Mouse (Mus musculus): ENCODE measurements around the gene Hist1h4k. TPM values are rescaled to one million over a fixed set of nuclear protein-coding genes. Genes with fewer than 3 reads are reported as not detected.
"Not testable (repeated sequence)": the region's sequence is repeated elsewhere in the genome, so short reads cannot be mapped to it uniquely, and the experiment has no call there.

Gene Hist1h4k
- polyA plus RNA-seq, 1 experiment from 2014 or later = 2.9 TPM

GRCm38 (mm10) chr13:21782361-21783254 is 32.3 kb upstream of the Hist1h4k start:
- not testable (repeated sequence) for H3K27me3 ChIP-seq; H3K36me3 ChIP-seq; ATAC-seq (ENCODE audit: low FRiP score); H3K9me3 ChIP-seq (replicated peaks)
- peak overlapping the region; percentile 39 for H3K4me3 ChIP-seq
- 2% methylated on average over 14 of the region's 35 CpGs for WGBS
- H3K4me1 ChIP-seq = peaks cover 28% of the 10 kb centered on the region
- peak overlapping the region; percentile 71 for H3K4me2 ChIP-seq (replicated peaks)
- H3K9ac ChIP-seq = peak overlapping the region; percentile 66
- peak overlapping the region; percentile 86 for H3K27ac ChIP-seq

DNA sequence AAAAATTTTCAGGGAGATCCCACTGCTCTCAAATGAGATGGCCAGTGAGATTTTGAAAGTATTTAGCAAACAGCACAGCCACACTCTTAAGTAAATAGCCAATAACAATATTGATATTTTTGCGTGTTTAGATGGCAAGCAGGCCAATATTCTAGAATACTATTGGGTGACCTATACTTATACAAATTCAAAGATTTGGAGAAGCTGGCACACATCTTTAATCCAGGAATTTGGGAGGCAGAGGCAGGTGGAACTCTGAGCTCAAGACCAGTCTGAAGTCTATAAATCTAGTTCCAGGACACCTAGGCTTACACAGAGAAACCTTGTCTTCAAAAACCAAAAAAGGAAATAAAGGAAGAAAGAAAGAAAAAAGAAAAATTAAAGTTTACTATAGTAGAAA is 31.3 kb upstream of the Hist1h4k start:
- H3K9ac ChIP-seq = no peak overlapping the region
- no peaks in the 10 kb centered on the region for H3K36me3 ChIP-seq
- no peak for ATAC-seq (ENCODE audit: low FRiP score)
- no peaks in the 10 kb centered on the region for H3K27me3 ChIP-seq
- no peak overlapping the region; the same call in 1 of the 2 replicates for H3K27ac ChIP-seq
- H3K4me3 ChIP-seq = no peak overlapping the region
- WGBS = 91% methylated on average over 1 of the region's 1 CpGs
- H3K9me3 ChIP-seq (replicated peaks) = no peaks in the 10 kb centered on the region
- H3K4me1 ChIP-seq = peaks cover 28% of the 10 kb centered on the region
- H3K4me2 ChIP-seq (replicated peaks) = no peak overlapping the region

DNA sequence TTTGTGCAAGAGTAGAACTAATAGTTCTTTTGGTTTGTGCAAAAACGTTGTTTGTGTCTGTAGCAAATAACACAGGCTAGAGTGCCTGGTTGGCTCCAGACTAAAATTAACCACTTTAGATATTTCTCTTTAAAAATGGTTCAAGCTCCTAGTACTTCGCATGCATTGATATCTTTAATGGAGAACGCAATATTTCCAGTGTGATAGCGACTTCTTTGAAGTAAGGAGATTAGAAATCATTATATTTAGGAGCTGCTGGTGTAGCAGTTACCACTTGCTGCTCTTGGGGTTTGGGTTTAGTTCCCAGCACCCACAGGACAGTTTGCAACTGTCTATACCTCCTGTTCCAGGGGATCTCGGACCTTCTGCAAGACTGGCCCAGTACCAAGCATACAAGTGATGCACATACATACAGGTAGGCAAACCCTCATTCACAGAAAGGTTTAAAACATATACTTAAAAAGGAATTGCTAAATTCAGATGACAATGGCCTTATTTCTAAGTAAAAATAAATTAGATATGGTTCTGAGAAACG is 30.8 kb upstream of the Hist1h4k start:
- H3K4me2 ChIP-seq (replicated peaks) = peak overlapping the region; percentile 88
- no peak for ATAC-seq (ENCODE audit: low FRiP score)
- peak overlapping the region; percentile 90 for H3K27ac ChIP-seq
- peaks cover 26% of the 10 kb centered on the region for H3K4me1 ChIP-seq
- H3K9me3 ChIP-seq (replicated peaks) = no peaks in the 10 kb centered on the region
- H3K4me3 ChIP-seq = peak overlapping the region; percentile 41; the same call in 1 of the 2 replicates
- H3K9ac ChIP-seq = no peak overlapping the region
- no peaks in the 10 kb centered on the region for H3K36me3 ChIP-seq
- no peaks in the 10 kb centered on the region for H3K27me3 ChIP-seq
- 49% methylated on average over 6 of the region's 6 CpGs for WGBS

- Histone ChIP-seq H3K36me3 (no peaks in the 10 kb centered on the region), H3K27me3 (no peaks in the 10 kb centered on the region), H3K4me3 (peak within 1 kb of the TSS; percentile 41), H3K27ac (peak within 1 kb of the TSS; percentile 90), H3K9ac (peak within 1 kb of the TSS; percentile 74), H3K4me2 (replicated peaks) (peak within 1 kb of the TSS; percentile 88), H3K9me3 (replicated peaks) (no peaks in the 10 kb centered on the region), H3K4me1 (peaks cover 23% of the 10 kb centered on the region)
- 1% methylated on average over 44 of the region's 44 CpGs for WGBS
- peak; percentile 33; the same call in 1 of the 2 replicates for ATAC-seq (ENCODE audit: low FRiP score)
Measured at GRCm38 (mm10) chr13:21779767-21780731, 29.7 kb upstream of the Hist1h4k start, which contains the start of gene Hist1h1b. Gene Hist1h1b, minus strand, starts transcription at chr13:21780625.

- peak; percentile 90 for ATAC-seq (ENCODE audit: low FRiP score)
- Histone ChIP-seq H3K9me3 (replicated peaks) (no peaks in the 10 kb centered on the region), H3K36me3 (no peaks in the 10 kb centered on the region), H3K9ac (peak overlapping the region; percentile 74), H3K27ac (peak overlapping the region; percentile 90), H3K4me2 (replicated peaks) (peak overlapping the region; percentile 88), H3K4me1 (peaks cover 19% of the 10 kb centered on the region), H3K4me3 (peak overlapping the region; percentile 41), H3K27me3 (no peaks in the 10 kb centered on the region)
- 5% methylated on average over 33 of the region's 33 CpGs for WGBS
Measured at GRCm38 (mm10) chr13:21778814-21779766, 28.8 kb upstream of the Hist1h4k start.

GRCm38 (mm10) chr13:21755707-21756106 is 5.4 kb upstream of the Hist1h4k start:
- 58% methylated on average over 1 of the region's 1 CpGs for WGBS
- Histone ChIP-seq H3K9me3 (replicated peaks) (no peaks in the 10 kb centered on the region), H3K27ac (no peak overlapping the region), H3K9ac (no peak overlapping the region), H3K4me3 (no peak overlapping the region), H3K4me1 (peaks cover 17% of the 10 kb centered on the region), H3K4me2 (replicated peaks) (peak overlapping the region; percentile 71), H3K27me3 (no peaks in the 10 kb centered on the region), H3K36me3 (no peaks in the 10 kb centered on the region)
- ATAC-seq (ENCODE audit: low FRiP score) = no peak

- Histone ChIP-seq H3K27ac (peak overlapping the region; percentile 93), H3K4me3 (peak overlapping the region; percentile 44), H3K4me1 (peaks cover 19% of the 10 kb centered on the region), H3K4me2 (replicated peaks) (peak overlapping the region; percentile 71), H3K9ac (peak overlapping the region; percentile 68)
- not testable (repeated sequence) for H3K36me3 ChIP-seq; H3K9me3 ChIP-seq (replicated peaks); H3K27me3 ChIP-seq
- peak; percentile 14 for ATAC-seq (ENCODE audit: low FRiP score)
- under 1% methylated on average over 13 of the region's 26 CpGs for WGBS
Measured at GRCm38 (mm10) chr13:21754294-21755001, 4.1 kb upstream of the Hist1h4k start.

DNA sequence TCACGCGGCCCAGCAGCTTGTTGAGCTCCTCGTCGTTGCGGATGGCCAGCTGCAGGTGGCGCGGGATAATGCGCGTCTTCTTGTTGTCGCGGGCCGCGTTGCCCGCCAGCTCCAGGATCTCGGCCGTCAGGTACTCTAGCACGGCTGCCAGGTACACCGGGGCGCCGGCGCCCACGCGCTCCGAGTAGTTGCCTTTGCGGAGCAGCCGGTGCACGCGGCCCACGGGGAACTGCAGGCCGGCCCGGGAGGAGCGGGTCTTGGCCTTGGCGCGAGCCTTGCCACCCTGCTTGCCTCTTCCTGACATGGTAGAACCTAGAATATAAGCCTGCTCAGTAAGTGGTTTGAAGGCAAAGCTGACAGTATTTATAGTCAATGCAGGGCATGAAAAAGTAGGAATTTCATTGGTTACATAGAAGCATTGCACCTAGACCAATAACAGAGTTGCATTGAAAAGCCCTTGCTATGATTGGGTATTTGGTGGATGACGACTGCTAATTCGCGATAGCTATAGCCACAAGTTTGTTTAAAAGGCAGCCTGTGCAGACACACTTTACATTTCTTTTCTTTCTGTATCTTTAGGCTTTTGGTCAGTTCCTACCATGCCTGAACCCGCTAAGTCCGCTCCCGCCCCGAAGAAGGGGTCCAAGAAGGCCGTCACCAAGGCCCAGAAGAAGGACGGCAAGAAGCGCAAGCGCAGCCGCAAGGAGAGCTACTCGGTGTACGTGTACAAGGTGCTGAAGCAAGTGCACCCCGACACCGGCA is 3.4 kb upstream of the Hist1h4k start, which contains the start of the genes Hist1h2ak and Hist1h2bn:
Gene Hist1h2ak, minus strand, starts transcription at position 304 of the 762 bp plus-strand sequence.
Gene Hist1h2bn, plus strand, starts transcription at position 600 of the 762 bp plus-strand sequence.
- under 1% methylated on average over 48 of the region's 50 CpGs for WGBS
- ATAC-seq (ENCODE audit: low FRiP score) = peak; percentile 94
- Histone ChIP-seq H3K4me2 (replicated peaks) (peak within 1 kb of the TSS; percentile 71), H3K9ac (peak within 1 kb of the TSS; percentile 68), H3K4me3 (peak within 1 kb of the TSS; percentile 44), H3K27ac (peak within 1 kb of the TSS; percentile 93), H3K4me1 (peaks cover 24% of the 10 kb centered on the region)
- not testable (repeated sequence) for H3K27me3 ChIP-seq; H3K36me3 ChIP-seq; H3K9me3 ChIP-seq (replicated peaks)

DNA sequence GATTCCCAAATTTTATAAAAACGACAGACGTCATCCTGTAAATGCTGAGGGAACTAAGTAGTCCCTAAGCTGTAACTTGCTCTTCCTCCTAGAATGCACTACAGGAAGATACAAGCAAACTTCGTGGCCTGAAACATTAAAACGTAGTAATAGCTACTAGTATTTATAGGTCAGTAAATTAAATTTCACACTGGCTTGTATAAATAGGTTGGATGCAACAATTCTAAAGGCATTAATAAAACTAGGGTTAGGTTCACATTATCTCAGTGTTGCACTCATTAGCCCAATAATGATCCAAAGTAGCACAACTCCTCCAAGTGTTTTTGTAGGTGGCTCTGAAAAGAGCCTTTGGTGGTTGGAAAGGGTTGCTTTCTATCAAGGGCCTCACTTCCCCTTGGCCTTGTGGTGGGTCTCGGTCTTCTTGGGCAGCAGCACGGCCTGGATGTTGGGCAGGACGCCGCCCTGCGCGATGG is 2.8 kb upstream of the Hist1h4k start:
- Histone ChIP-seq H3K4me2 (replicated peaks) (peak overlapping the region; percentile 71), H3K4me1 (peaks cover 27% of the 10 kb centered on the region), H3K4me3 (peak overlapping the region; percentile 44), H3K36me3 (no peaks in the 10 kb centered on the region), H3K27me3 (no peaks in the 10 kb centered on the region), H3K27ac (peak overlapping the region; percentile 93), H3K9me3 (replicated peaks) (no peaks in the 10 kb centered on the region), H3K9ac (peak overlapping the region; percentile 61)
- 2% methylated on average over 10 of the region's 10 CpGs for WGBS
- no peak for ATAC-seq (ENCODE audit: low FRiP score)

- Histone ChIP-seq H3K4me2 (replicated peaks) (peak overlapping the region; percentile 71), H3K9me3 (replicated peaks) (no peaks in the 10 kb centered on the region), H3K27me3 (no peaks in the 10 kb centered on the region), H3K9ac (no peak overlapping the region), H3K4me3 (no peak overlapping the region), H3K36me3 (no peaks in the 10 kb centered on the region), H3K27ac (peak overlapping the region; percentile 40; the same call in 1 of the 2 replicates), H3K4me1 (peaks cover 30% of the 10 kb centered on the region)
- ATAC-seq (ENCODE audit: low FRiP score) = no peak
- 44% methylated on average over 3 of the region's 3 CpGs for WGBS
Measured at GRCm38 (mm10) chr13:21752356-21752755, 2.1 kb upstream of the Hist1h4k start.

Measured in hindbrain, embryonic 12.5 days (tissue).